Mouse (Mus musculus) hindbrain, postnatal 0 days (tissue): ENCODE measurements at regions not wholly inside any gene's neighbourhood (a gene's known extent, or its start where the extent isn't known, plus 50 kb on each side); places are given as distances from the start of the nearest gene placed in this dataset.

Source experiments
- ATAC-seq: fragments of 200-750 bp; cut with Nextera tagmentation; 2 replicates; pipeline ENCODE4 v1.8.0; 2017; ENCODE audit warnings: mild to moderate bottlenecking, moderate TSS enrichment, moderate library complexity
- DNase-seq: peaks from one replicate; pipeline ENCODE4 v3.0.0-alpha.2; 2015; ENCODE audit warnings: low spot score
- H3K27ac ChIP-seq: fragments of 300-500 bp; sonication (generic); 2 replicates; pipeline ENCODE4 v1.5.1; 2014; ENCODE audit warnings: mild to moderate bottlenecking
- H3K27me3 ChIP-seq: fragments of 300-500 bp; sonication (generic); 2 replicates; pipeline ENCODE4 v1.6.1; 2014; ENCODE audit warnings: low read length, mixed read lengths; ENCODE audit not compliant: insufficient read depth
- H3K36me3 ChIP-seq: fragments of 300-500 bp; sonication (generic); 2 replicates; pipeline ENCODE4 v1.6.1; 2014; ENCODE audit warnings: low read length, mixed read lengths; ENCODE audit not compliant: insufficient read depth
- H3K4me1 ChIP-seq: fragments of 300-500 bp; sonication (generic); 2 replicates; pipeline ENCODE4 v1.6.1; 2014; ENCODE audit warnings: antibody characterized with exemption, low read length, mixed read lengths; ENCODE audit not compliant: insufficient read depth
- H3K4me2 ChIP-seq: fragments of 300-500 bp; sonication (generic); 2 replicates; pipeline ENCODE4 v1.6.1; 2014; ENCODE audit warnings: low read depth, mild to moderate bottlenecking, low read length, moderate library complexity, mixed read lengths
- H3K4me3 ChIP-seq: fragments of 300-500 bp; sonication (generic); 2 replicates; pipeline ENCODE4 v1.5.1; 2014; ENCODE audit warnings: low read length
- H3K9ac ChIP-seq: fragments of 300-500 bp; sonication (generic); replicated peaks from 2 replicates; pipeline ENCODE4 v1.6.1; 2014; ENCODE audit warnings: mild to moderate bottlenecking, low read length, moderate library complexity, mixed read lengths
- H3K9me3 ChIP-seq: fragments of 300-500 bp; sonication (generic); 2 replicates; pipeline ENCODE4 v1.6.1; 2016; ENCODE audit warnings: low read length, mixed read lengths
- CTCF ChIP-seq: IDR thresholded peaks from 2 replicates; pipeline ENCODE4 v1.5.1; 2016; ENCODE audit warnings: antibody characterized with exemption, control low read depth, low read depth
- WGBS: fragments of 180-500 bp; shearing (Covaris S2); extraction: QIAGEN DNeasy Blood & Tissue Kit; methylation state at CpG from one replicate; pipeline ENCODE4 v1.1.7; 2014; 5-methylcytosine and 5-hydroxymethylcytosine counted together

DNA sequence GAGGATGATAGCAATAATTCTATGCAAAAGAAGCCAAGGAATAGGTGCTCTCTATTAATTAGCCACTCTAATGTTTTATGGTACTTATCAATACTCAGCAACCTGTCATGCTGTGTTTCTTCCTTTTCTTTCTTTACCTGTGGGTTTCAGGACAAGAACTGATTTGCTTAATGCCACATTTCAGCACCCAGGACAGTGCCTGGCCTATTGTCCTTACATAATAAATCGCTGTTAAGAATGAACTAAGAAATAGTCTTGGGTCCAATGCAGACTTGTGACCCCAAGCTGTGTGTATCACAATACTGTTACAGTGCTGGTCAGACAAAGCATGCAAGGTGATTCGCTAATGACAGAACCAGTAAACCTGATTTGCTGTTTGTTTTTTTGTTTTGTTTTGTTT is 472.2 kb downstream of the Nyap2 start:
- DNase-seq (no peak), ATAC-seq (no peak)
- H3K27ac ChIP-seq, result no peak overlapping the region
- no peaks in the 10 kb centered on the region for H3K4me1 ChIP-seq
- no peak overlapping the region for H3K4me2 ChIP-seq
- H3K9me3 ChIP-seq, result no peaks in the 10 kb centered on the region
- 72% methylated on average over 2 of the region's 2 CpGs for WGBS
- no peak overlapping the region for H3K9ac ChIP-seq
- no peaks in the 10 kb centered on the region for H3K27me3 ChIP-seq
- no peaks in the 10 kb centered on the region for H3K36me3 ChIP-seq
- no peak for TF ChIP-seq CTCF
- no peak overlapping the region for H3K4me3 ChIP-seq

DNA sequence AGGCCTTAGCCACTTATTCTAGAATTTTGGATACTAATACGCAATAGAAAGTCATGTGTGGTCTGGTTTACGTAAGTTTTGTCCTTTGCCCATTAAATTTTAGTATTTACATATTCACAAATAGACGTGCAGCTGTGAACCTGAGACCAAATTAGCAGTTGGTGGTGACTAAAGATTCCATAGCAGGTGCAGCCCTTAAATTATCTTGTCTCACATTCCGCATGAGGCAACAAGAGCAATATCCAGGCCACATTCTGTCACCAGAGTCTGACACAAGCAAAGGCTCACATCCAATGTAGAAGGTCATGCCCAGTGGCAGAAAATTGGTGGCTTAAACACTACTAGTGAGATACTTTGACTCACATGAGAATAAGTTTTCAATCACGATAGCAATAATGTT is 473.0 kb downstream of the Nyap2 start:
- Histone ChIP-seq H3K4me1 (no peaks in the 10 kb centered on the region), H3K9ac (no peak overlapping the region), H3K4me2 (no peak overlapping the region), H3K4me3 (no peak overlapping the region), H3K27me3 (no peaks in the 10 kb centered on the region), H3K9me3 (no peaks in the 10 kb centered on the region), H3K36me3 (no peaks in the 10 kb centered on the region), H3K27ac (no peak overlapping the region)
- 86% methylated on average over 5 of the region's 5 CpGs for WGBS
- no peak for ATAC-seq
- DNase-seq, result no peak
- TF ChIP-seq CTCF, result no peak

DNA sequence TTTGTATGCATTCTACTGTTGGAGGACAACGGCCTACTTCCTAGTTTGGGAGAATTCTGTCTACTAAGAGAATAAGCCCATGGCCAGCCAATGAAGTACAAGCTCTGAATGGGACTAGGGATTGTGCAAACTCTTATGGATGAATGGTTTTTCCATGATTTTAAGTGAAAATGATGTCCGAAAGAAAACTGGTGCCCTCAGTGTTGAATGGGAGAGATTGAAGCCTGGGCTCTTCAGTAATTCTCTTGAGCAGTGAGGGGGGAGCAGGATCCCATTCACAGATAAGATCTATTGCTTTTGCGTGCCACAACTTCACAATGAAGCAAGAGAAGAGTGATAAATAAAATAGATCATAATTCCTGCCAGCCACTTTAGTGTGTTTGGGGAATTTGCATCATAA is 476.0 kb downstream of the Nyap2 start:
- no peak for ATAC-seq
- Histone ChIP-seq H3K27me3 (no peaks in the 10 kb centered on the region), H3K4me3 (no peak overlapping the region), H3K4me1 (no peaks in the 10 kb centered on the region), H3K36me3 (no peaks in the 10 kb centered on the region), H3K4me2 (no peak overlapping the region), H3K9me3 (no peaks in the 10 kb centered on the region), H3K9ac (no peak overlapping the region), H3K27ac (no peak overlapping the region)
- DNase-seq, result no peak
- WGBS, result 83% methylated on average over 3 of the region's 3 CpGs
- TF ChIP-seq CTCF, result no peak

DNA sequence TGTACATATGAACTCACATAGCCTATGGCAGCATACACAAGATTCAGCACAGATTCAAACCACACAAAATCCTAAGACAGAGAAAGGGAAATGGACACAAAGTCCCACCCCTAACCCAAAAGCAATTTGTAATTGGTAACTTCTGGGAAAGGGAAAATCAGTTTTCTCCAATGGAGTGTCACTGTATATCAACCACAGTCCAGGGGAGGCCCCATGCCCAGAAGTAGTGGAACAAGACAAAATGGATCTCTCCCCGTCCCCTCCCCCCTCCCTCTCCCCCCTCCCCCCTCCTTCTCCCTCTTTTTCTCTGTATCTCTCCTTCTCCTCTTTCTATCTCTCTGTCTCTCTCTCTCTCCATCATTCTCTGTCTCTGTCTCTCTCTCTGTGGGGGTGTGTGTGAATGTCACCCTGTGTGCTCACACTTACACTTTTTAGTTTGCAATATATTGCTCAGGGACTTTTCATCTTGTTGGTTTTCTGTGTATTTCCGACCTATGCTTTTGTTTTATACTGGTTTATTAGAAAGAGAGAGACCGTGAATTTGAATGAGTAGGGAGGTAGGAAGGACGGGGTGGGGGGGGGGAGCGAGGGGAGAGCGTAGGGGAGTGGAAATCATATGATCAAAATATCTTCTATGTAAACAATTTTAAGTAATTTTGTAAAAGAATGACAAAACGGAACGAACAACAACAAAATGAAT is 500.4 kb downstream of the Nyap2 start:
- H3K27me3 ChIP-seq, result no peaks in the 10 kb centered on the region
- TF ChIP-seq CTCF, result no peak
- H3K4me1 ChIP-seq, result no peaks in the 10 kb centered on the region
- H3K36me3 ChIP-seq, result no peaks in the 10 kb centered on the region
- DNase-seq (no peak), ATAC-seq (no peak)
- H3K4me3 ChIP-seq, result no peak overlapping the region; the same call in 1 of the 2 replicates
- WGBS, result 52% methylated on average over 8 of the region's 8 CpGs
- H3K27ac ChIP-seq, result no peak overlapping the region
- H3K4me2 ChIP-seq, result peak overlapping the region; percentile 49
- H3K9me3 ChIP-seq, result no peaks in the 10 kb centered on the region
- no peak overlapping the region for H3K9ac ChIP-seq

DNA sequence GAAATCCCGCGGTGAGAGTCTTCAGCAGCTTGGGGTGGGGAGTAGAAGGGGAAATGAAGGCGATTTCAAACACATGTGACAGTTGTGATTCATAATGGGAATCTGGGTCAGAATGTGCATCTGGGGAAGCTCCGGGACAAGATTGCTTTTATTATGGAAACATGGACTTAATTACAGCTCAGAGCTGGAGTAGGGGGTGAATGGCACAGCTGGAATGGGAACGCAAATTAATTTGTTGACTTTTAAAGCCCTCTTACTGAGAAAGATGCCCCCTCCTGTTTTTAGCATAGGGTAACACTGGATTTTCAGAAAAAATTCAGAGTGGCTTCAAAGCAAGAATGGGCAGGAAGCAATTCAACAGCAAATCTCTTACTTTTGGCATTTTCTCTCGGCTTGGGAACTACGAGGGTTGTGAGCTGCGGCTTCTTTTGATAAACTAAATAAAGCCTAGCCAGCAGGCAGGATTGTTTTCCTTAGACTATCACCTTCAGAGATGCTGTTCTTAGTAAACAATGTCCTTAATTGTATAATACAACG is 501.0 kb downstream of the Nyap2 start:
- TF ChIP-seq CTCF, result no peak
- Histone ChIP-seq H3K4me1 (no peaks in the 10 kb centered on the region), H3K36me3 (no peaks in the 10 kb centered on the region), H3K27ac (no peak overlapping the region), H3K9ac (no peak overlapping the region), H3K4me3 (no peak overlapping the region; the same call in 1 of the 2 replicates), H3K4me2 (peak overlapping the region; percentile 49), H3K27me3 (no peaks in the 10 kb centered on the region), H3K9me3 (no peaks in the 10 kb centered on the region)
- ATAC-seq (no peak), DNase-seq (peak; percentile 34)
- WGBS, result 23% methylated on average over 9 of the region's 9 CpGs

DNA sequence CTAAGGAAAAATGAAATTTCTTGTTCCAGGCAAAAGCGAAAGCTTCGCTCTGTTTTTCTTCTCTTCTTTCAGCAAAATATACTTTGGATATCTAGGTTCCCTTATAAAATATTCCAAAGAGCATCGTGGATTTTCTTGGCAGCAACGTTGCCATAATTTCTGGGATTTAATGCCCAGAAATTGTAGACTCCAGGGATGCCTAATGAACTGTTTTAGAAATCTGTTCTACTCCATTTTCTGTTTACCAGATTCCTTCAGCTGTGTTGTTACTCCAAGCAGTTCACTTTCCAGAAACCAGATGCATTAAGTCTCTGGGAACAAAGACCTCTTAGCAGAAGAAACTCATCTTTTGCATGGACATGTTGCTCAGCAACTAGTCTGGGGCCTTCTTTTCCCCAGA is 504.5 kb downstream of the Nyap2 start:
- Histone ChIP-seq H3K4me3 (no peak overlapping the region), H3K27me3 (no peaks in the 10 kb centered on the region), H3K4me2 (no peak overlapping the region), H3K4me1 (no peaks in the 10 kb centered on the region), H3K27ac (no peak overlapping the region), H3K9me3 (no peaks in the 10 kb centered on the region), H3K9ac (no peak overlapping the region), H3K36me3 (no peaks in the 10 kb centered on the region)
- 74% methylated on average over 4 of the region's 4 CpGs for WGBS
- ATAC-seq (no peak), DNase-seq (no peak)
- no peak for TF ChIP-seq CTCF

DNA sequence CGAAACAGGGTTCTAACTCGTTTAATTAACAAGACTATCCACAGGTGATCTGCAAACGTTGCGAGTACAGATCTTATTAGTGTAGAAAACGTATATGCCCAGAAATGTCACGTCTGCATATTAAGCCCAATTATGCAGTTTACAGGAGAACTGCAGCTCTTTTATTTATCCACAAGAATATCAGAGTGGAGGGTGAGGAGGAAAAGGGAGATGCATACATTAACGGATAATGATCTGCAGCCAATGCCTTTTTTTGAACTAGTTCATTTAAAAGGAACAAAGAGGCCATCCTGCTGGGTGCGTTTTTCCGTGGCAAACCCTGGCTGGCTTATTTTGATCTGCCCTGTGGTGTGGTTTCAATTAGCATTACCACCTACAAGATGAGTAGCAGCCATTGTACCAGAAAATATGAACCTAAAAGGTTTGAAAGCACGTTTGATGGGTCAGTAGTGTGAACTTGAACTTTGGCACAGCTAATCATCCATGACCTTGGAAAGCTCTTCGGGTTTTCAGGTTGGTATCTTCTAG is 511.1 kb downstream of the Nyap2 start:
- Histone ChIP-seq H3K4me2 (no peak overlapping the region), H3K4me1 (no peaks in the 10 kb centered on the region), H3K9ac (no peak overlapping the region), H3K27me3 (no peaks in the 10 kb centered on the region), H3K9me3 (no peaks in the 10 kb centered on the region), H3K4me3 (no peak overlapping the region), H3K36me3 (no peaks in the 10 kb centered on the region), H3K27ac (no peak overlapping the region)
- no peak for TF ChIP-seq CTCF
- no peak for ATAC-seq
- 25% methylated on average over 11 of the region's 11 CpGs for whole genome bisulfite sequencing
- no peak for DNase-seq
